Mouse (Mus musculus) left cerebral cortex, adult 18-20 months (tissue): ENCODE data around the gene Casc3. TPM values are rescaled to one million over a fixed set of nuclear protein-coding genes. Genes with fewer than 3 reads are reported as not detected.

Source experiments
- DNase-seq, 2 experiments: peaks; one replicate each; pipeline ENCODE4 v3.0.0; 2021 to 2022; ENCODE audit warnings: low spot score in 2 of 2, mixed read lengths in 1 of 2
- total RNA-seq, 2 experiments: library from RNA; stranded (reverse); gene quantifications; 2 replicates each; pipeline ENCODE4 v1.2.3; 2021

Gene Casc3
- total RNA-seq, 2 experiments from 2014 or later, result 53.0 to 57.3 TPM

- DNase-seq, result no peak
Measured at GRCm38 (mm10) chr11:98867293-98867692, 62.6 kb downstream of the Casc3 start.

GRCm38 (mm10) chr11:98869906-98870305 is 65.2 kb downstream of the Casc3 start:
- DNase-seq, result no peak

- DNase-seq, result no peak
Measured at GRCm38 (mm10) chr11:98870791-98871190, 66.1 kb downstream of the Casc3 start.

DNA sequence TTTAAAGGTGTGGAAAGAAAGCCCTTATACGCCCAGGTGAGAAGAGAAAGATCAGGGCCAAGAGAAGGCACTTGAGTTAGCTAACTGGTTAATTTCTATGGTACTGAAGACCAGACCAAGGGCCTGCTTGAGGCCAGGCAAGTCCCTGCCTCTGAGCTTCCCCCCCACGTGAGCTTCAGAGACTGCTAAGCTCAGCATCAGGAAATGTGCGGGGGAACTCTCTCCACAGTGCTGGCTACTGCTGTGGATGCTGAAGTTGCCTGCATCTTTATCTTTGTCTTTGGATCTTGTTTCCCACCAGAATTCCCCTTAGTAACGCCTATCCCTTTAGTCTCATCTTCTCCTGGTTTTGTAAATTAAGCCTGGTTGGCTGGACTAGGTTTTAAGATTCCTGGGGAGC is 66.7 kb downstream of the Casc3 start:
- DNase-seq, result no peak

DNA sequence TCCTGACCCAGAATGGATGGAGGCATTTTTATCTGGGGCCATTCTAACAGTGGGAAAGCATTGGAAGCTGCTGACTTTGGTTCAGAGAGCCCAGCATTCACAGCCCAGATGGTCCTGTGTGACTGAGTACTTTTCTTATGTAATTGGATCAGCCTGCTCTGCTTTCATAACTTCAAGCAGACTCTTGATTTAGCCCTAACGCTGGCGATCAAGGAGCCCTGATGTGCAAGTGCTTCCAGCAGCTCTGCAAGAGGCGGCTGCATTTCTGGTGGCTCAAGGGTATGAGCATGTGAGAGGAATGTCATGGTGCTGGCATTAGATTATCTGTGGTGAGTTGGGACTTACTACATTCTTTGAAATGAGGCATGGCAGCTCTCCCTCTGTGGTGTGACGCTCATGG is 67.3 kb downstream of the Casc3 start:
- peak; percentile 67 to 77 for DNase-seq

GRCm38 (mm10) chr11:98873900-98874299 is 69.2 kb downstream of the Casc3 start:
- DNase-seq, result no peak

- DNase-seq, result no peak
Measured at GRCm38 (mm10) chr11:98877001-98877400, 72.3 kb downstream of the Casc3 start.

Other genes starting within 250 kb of the Casc3 start
- gene Ormdl3, start 217.5 kb upstream of the Casc3 start, total RNA-seq, result 10 to 100 TPM; 46.0 to 49.4 TPM
- not detected for gene Lrrc3c, start 206.6 kb upstream of the Casc3 start, total RNA-seq
- 10 to 100 TPM; 11.7 to 12.1 TPM for gene Gm12355, start 179.2 kb upstream of the Casc3 start, total RNA-seq
- not detected for gene Gsdma3, start 178.5 kb upstream of the Casc3 start, total RNA-seq
- not detected for gene Gsdma2, start 158.1 kb upstream of the Casc3 start, total RNA-seq
- gene Gsdma, start 140.6 kb upstream of the Casc3 start, total RNA-seq, result under 1 TPM in 1 of 2 experiments, not detected in 1; 0.14 TPM
- gene Psmd3, start 122.4 kb upstream of the Casc3 start, total RNA-seq, result 100 to 1,000 TPM; 135 to 138 TPM
- not detected for gene Csf3, start 103.6 kb upstream of the Casc3 start, total RNA-seq
- gene Med24, start 75.5 kb upstream of the Casc3 start, total RNA-seq, result 100 to 1,000 TPM; 108 to 127 TPM
- gene Thra, start 64.3 kb upstream of the Casc3 start, total RNA-seq, result 100 to 1,000 TPM; 708 to 832 TPM
- 100 to 1,000 TPM in 1 of 2 experiments, 10 to 100 TPM in 1; 87.2 to 122 TPM for gene Nr1d1, start 29.6 kb upstream of the Casc3 start, total RNA-seq
- 100 to 1,000 TPM; 182 to 185 TPM for gene Msl1, start 9.4 kb upstream of the Casc3 start, total RNA-seq
- gene Rapgefl1, start 31.9 kb downstream of the Casc3 start, total RNA-seq, result 100 to 1,000 TPM; 133 to 139 TPM
- gene Wipf2, start 58.7 kb downstream of the Casc3 start, total RNA-seq, result 10 to 100 TPM; 73.3 to 75.5 TPM
- under 1 TPM; 0.33 to 0.45 TPM for gene Cdc6, start 102.9 kb downstream of the Casc3 start, total RNA-seq
- 10 to 100 TPM; 14.4 to 14.9 TPM for gene Rara, start 122.9 kb downstream of the Casc3 start, total RNA-seq
- gene Gjd3, start 178.1 kb downstream of the Casc3 start, total RNA-seq, result 1 to 10 TPM; 1.8 to 2.0 TPM
- under 1 TPM; 0.40 to 0.67 TPM for gene Top2a, start 219.3 kb downstream of the Casc3 start, total RNA-seq
- gene Igfbp4, start 236.3 kb downstream of the Casc3 start, total RNA-seq, result 10 to 100 TPM; 64.2 to 73.2 TPM